Mouse (Mus musculus) hindbrain, embryonic 14.5 days (tissue): ENCODE results near the gene Hcn2. TPM values are rescaled to one million over a fixed set of nuclear protein-coding genes. Genes with fewer than 3 reads are reported as not detected.

ENCODE experiments used
- ATAC-seq: fragments of 200-750 bp; cut with Nextera tagmentation; 2 replicates; pipeline ENCODE4 v1.8.0; 2017; ENCODE audit warnings: moderate number of reproducible peaks, mild to moderate bottlenecking, moderate TSS enrichment, moderate library complexity; ENCODE audit not compliant: low FRiP score
- DNase-seq: peaks from one replicate; pipeline ENCODE4 v3.0.0-alpha.2; 2015; ENCODE audit warnings: low spot score
- H3K27ac ChIP-seq: fragments of 300-500 bp; sonication (generic); 2 replicates; pipeline ENCODE4 v1.5.1; 2014; ENCODE audit warnings: mild to moderate bottlenecking, moderate library complexity
- H3K27me3 ChIP-seq: fragments of 300-500 bp; sonication (generic); 2 replicates; pipeline ENCODE4 v1.6.1; 2014; ENCODE audit warnings: mild to moderate bottlenecking, low read length, mixed read lengths; ENCODE audit not compliant: control insufficient read depth, insufficient read depth
- H3K36me3 ChIP-seq: fragments of 300-500 bp; sonication (generic); replicated peaks from 2 replicates; pipeline ENCODE4 v1.6.1; 2014; ENCODE audit not compliant: control insufficient read depth, insufficient read depth
- H3K4me1 ChIP-seq: fragments of 300-500 bp; sonication (generic); replicated peaks from 2 replicates; pipeline ENCODE4 v1.6.1; 2014; ENCODE audit warnings: antibody characterized with exemption, low read length, mixed read lengths; ENCODE audit not compliant: control insufficient read depth, insufficient read depth
- H3K4me2 ChIP-seq: fragments of 300-500 bp; sonication (generic); replicated peaks from 2 replicates; pipeline ENCODE4 v1.6.1; 2014; ENCODE audit warnings: mild to moderate bottlenecking, moderate library complexity
- H3K4me3 ChIP-seq: fragments of 300-500 bp; sonication (generic); replicated peaks from 2 replicates; pipeline ENCODE4 v1.5.1; 2014; ENCODE audit warnings: mild to moderate bottlenecking, low read length
- H3K9ac ChIP-seq: fragments of 300-500 bp; sonication (generic); 2 replicates; pipeline ENCODE4 v1.6.1; 2014
- H3K9me3 ChIP-seq: fragments of 300-500 bp; sonication (generic); 2 replicates; pipeline ENCODE4 v1.6.1; 2016; ENCODE audit warnings: low read length; ENCODE audit not compliant: control insufficient read depth
- WGBS: fragments of 180-500 bp; shearing (Covaris S2); extraction: QIAGEN DNeasy Blood & Tissue Kit; methylation state at CpG from one replicate; pipeline ENCODE4 v1.1.7; 2014; 5-methylcytosine and 5-hydroxymethylcytosine counted together
- polyA plus RNA-seq: library from polyadenylated mRNA; unstranded; fragments of >200 nt; fragmentation: Nextera tagmentation; extraction: Ambion mirVana; gene quantifications from 2 replicates; pipeline ENCODE4 v1.2.1, GENCODE M21; 2014

Hcn2 gene
- polyA plus RNA-seq, 1 experiment from 2014 or later, result 2.9 TPM

GRCm38 (mm10) chr10:79714996-79715395 is 1.4 kb upstream of the Hcn2 start:
- Histone ChIP-seq H3K9me3 (no peaks in the 10 kb centered on the region), H3K27me3 (peaks cover 43% of the 10 kb centered on the region), H3K4me1 (peaks cover 15% of the 10 kb centered on the region), H3K4me2 (no peak overlapping the region), H3K27ac (no peak overlapping the region), H3K4me3 (no peak overlapping the region), H3K36me3 (peaks cover 27% of the 10 kb centered on the region), H3K9ac (no peak overlapping the region)
- ATAC-seq (no peak), DNase-seq (no peak)
- 59% methylated on average over 4 of the region's 4 CpGs for WGBS

GRCm38 (mm10) chr10:79716988-79717355 is 538 bp downstream of the Hcn2 start:
- H3K4me2 ChIP-seq, result peak overlapping the region; percentile 91
- peak overlapping the region; percentile 47 for H3K27ac ChIP-seq
- DNase-seq (no peak), ATAC-seq (no peak; the same call in 1 of the 2 replicates)
- under 1% methylated on average over 39 of the region's 44 CpGs for WGBS
- no peaks in the 10 kb centered on the region for H3K9me3 ChIP-seq
- H3K4me1 ChIP-seq, result peaks cover 15% of the 10 kb centered on the region
- peak overlapping the region; percentile 71 for H3K4me3 ChIP-seq
- peaks cover 43% of the 10 kb centered on the region for H3K27me3 ChIP-seq
- H3K9ac ChIP-seq, result peak overlapping the region; percentile 77
- peaks cover 7% of the 10 kb centered on the region for H3K36me3 ChIP-seq

GRCm38 (mm10) chr10:79717640-79718357 is 1.4 kb downstream of the Hcn2 start:
- no peak for ATAC-seq
- Histone ChIP-seq H3K4me3 (peak overlapping the region; percentile 71), H3K9ac (peak overlapping the region; percentile 77), H3K27me3 (peaks cover 43% of the 10 kb centered on the region), H3K27ac (no peak overlapping the region), H3K4me1 (peaks cover 15% of the 10 kb centered on the region), H3K36me3 (0 out of 2 replicates have a peak, but pooled peaks cover 1% of the 10 kb centered on the region), H3K4me2 (peak overlapping the region; percentile 91), H3K9me3 (no peaks in the 10 kb centered on the region)
- DNase-seq, result peak; percentile 65
- WGBS, result 5% methylated on average over 43 of the region's 43 CpGs

- H3K36me3 ChIP-seq, result no peaks in the 10 kb centered on the region
- no peaks in the 10 kb centered on the region for H3K9me3 ChIP-seq
- no peak overlapping the region for H3K27ac ChIP-seq
- ATAC-seq (no peak), DNase-seq (no peak)
- 54% methylated on average over 5 of the region's 5 CpGs for WGBS
- H3K9ac ChIP-seq, result no peak overlapping the region
- no peak overlapping the region for H3K4me3 ChIP-seq
- H3K27me3 ChIP-seq, result peaks cover 27% of the 10 kb centered on the region
- no peak overlapping the region for H3K4me2 ChIP-seq
- peaks cover 15% of the 10 kb centered on the region for H3K4me1 ChIP-seq
Measured at GRCm38 (mm10) chr10:79721089-79721488, 4.7 kb downstream of the Hcn2 start.

GRCm38 (mm10) chr10:79723047-79723446 is 6.6 kb downstream of the Hcn2 start:
- Histone ChIP-seq H3K4me2 (no peak overlapping the region), H3K9me3 (0 out of 2 replicates have a peak, but pooled peaks cover 3% of the 10 kb centered on the region), H3K36me3 (0 out of 2 replicates have a peak, but pooled peaks cover 4% of the 10 kb centered on the region), H3K4me1 (peaks cover 1% of the 10 kb centered on the region; the same call in 1 of the 2 replicates), H3K27ac (no peak overlapping the region), H3K4me3 (no peak overlapping the region), H3K9ac (no peak overlapping the region), H3K27me3 (peaks cover 10% of the 10 kb centered on the region)
- WGBS, result 55% methylated on average over 6 of the region's 6 CpGs
- no peak for ATAC-seq
- no peak for DNase-seq

GRCm38 (mm10) chr10:79723692-79724091 is 7.3 kb downstream of the Hcn2 start:
- peaks cover 4% of the 10 kb centered on the region; the same call in 1 of the 2 replicates for H3K27me3 ChIP-seq
- ATAC-seq (no peak), DNase-seq (no peak)
- H3K9ac ChIP-seq, result no peak overlapping the region
- H3K36me3 ChIP-seq, result 0 out of 2 replicates have a peak, but pooled peaks cover 4% of the 10 kb centered on the region
- no peak overlapping the region for H3K4me3 ChIP-seq
- 87% methylated on average over 7 of the region's 7 CpGs for WGBS
- 0 out of 2 replicates have a peak, but pooled peaks cover 3% of the 10 kb centered on the region for H3K9me3 ChIP-seq
- H3K4me2 ChIP-seq, result no peak overlapping the region
- H3K4me1 ChIP-seq, result no peaks in the 10 kb centered on the region
- H3K27ac ChIP-seq, result no peak overlapping the region

GRCm38 (mm10) chr10:79726090-79726489 is 9.7 kb downstream of the Hcn2 start:
- Histone ChIP-seq H3K4me3 (no peak overlapping the region), H3K36me3 (0 out of 2 replicates have a peak, but pooled peaks cover 8% of the 10 kb centered on the region), H3K9ac (no peak overlapping the region), H3K27ac (no peak overlapping the region), H3K27me3 (no peaks in the 10 kb centered on the region), H3K4me2 (no peak overlapping the region), H3K9me3 (0 out of 2 replicates have a peak, but pooled peaks cover 3% of the 10 kb centered on the region), H3K4me1 (no peaks in the 10 kb centered on the region)
- no peak for DNase-seq
- WGBS, result 23% methylated on average over 11 of the region's 11 CpGs
- no peak for ATAC-seq

GRCm38 (mm10) chr10:79728323-79729249 is 12.2 kb downstream of the Hcn2 start:
- DNase-seq (no peak), ATAC-seq (no peak)
- H3K9me3 ChIP-seq, result 0 out of 2 replicates have a peak, but pooled peaks cover 3% of the 10 kb centered on the region
- no peak overlapping the region for H3K4me3 ChIP-seq
- no peak overlapping the region for H3K4me2 ChIP-seq
- peaks cover 12% of the 10 kb centered on the region; the same call in 1 of the 2 replicates for H3K36me3 ChIP-seq
- WGBS, result 65% methylated on average over 28 of the region's 28 CpGs
- H3K9ac ChIP-seq, result no peak overlapping the region
- H3K4me1 ChIP-seq, result no peaks in the 10 kb centered on the region
- H3K27ac ChIP-seq, result no peak overlapping the region
- H3K27me3 ChIP-seq, result no peaks in the 10 kb centered on the region
